Mouse (Mus musculus) thymus, postnatal 4 days (tissue): ENCODE measurements around the gene Ubb.
"Not testable (repeated sequence)": the region's sequence is repeated elsewhere in the genome, so short reads cannot be mapped to it uniquely, and the experiment has no call there.

Experiments
- DNase-seq: peaks from one replicate; pipeline ENCODE4 v3.0.0; 2021

The Ubb gene

DNA sequence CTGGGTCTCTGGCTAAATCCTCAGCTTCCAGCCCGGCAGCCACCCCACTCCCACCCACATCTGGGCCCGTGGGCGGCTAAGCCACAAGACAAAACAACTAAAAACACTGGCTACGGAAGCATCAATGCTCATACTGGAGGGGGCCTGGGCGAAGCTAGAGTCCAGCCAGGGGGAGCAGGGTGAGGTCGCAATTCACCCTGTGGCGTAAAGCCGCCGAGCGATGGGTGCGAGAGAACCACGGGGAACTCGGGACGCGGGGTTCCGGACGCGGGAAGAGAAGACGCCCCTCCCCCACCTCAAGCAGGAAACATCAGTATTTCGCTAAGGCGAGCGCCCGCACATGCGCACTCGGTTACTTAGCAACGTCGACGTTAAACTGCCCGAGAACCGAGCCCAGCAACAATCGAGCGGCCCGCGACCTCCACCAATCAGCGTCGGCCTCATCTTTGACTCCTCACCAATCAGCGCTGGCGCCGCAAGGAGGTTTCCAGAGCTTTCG, at the start of gene Ubb:
Gene Ubb, plus strand, starts transcription at position 445 of the 499 bp plus-strand sequence.
- DNase-seq, result peak; percentile 99

DNA sequence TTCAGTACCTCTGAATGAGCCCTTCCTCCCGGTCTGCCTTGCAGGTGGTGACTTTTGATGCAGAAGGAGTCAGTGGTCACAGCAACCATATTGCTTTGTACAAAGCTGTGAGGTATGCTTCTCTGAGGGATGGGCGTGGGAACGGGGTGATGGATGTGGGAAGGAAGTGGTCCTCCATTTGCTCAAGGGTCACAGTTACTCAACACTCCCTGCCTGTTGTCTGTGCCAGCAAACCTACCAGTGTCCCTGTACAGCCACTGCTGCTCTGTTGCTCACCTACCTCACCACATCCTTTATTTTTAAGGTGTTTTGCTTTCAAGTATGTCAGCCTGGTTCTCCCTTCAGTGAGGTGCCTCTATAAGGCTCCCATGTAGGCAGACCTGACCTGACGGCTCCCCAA, 43.3 kb upstream of the Ubb start:
- DNase-seq, result peak; percentile 18

DNA sequence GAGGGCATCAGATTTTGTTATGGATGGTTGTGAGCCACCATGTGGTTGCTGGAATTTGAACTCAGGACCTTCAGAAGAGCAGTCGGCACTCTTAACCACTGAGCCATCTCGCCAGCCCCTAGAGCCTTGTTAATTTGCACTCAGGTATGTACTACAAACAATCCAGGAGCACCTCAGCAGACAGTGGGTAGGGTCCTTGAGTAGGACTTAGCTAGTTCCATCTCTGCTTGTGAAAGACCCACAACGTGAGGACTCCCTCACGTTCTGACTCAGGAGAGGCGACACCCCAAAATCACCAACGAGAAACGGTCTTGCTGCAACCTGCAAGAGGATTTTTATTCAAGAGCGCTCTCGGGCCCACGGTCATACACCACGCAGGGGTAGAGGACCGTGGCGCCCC, 42.6 kb upstream of the Ubb start:
- not testable (repeated sequence) for DNase-seq

DNA sequence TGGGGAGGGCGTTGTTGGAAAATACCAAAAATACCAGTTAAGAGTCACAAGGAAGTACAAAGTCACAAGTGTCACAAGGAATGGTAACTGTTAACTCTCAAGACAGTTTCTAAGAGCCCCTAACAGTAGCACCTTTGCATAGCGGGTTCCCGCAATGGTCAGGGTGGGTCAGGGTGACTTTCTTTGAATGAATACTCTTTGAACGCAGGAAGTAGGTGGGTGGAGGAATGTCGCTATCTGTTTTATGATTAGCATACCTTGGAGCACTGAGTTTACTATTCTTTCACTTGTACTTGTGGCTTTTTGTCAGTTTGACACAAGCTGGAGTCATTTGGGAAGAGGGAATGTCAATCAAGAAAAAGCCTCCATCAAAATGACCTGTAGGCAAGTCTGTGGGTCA, 42.2 kb upstream of the Ubb start:
- DNase-seq, result not testable (repeated sequence)

DNA sequence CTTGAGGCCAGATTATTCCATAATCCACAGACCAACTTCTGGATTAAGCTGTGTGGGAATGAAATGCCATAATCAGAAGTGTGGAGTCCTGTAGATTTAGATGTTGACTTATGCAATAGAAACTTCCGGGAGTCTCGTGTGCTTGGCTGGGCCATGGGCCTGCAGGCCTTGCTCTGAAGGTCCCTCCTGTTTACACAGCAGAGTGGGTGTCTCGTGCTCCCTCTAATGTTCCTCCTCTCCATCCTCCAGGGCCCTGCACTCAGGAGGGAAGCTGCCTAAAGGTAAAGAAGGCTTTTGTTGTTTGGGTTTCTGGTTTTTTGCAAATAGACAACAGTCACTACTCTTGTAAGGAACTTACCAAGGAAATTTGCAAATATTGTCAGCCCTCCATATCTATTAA, 41.4 kb upstream of the Ubb start:
- no peak for DNase-seq

DNA sequence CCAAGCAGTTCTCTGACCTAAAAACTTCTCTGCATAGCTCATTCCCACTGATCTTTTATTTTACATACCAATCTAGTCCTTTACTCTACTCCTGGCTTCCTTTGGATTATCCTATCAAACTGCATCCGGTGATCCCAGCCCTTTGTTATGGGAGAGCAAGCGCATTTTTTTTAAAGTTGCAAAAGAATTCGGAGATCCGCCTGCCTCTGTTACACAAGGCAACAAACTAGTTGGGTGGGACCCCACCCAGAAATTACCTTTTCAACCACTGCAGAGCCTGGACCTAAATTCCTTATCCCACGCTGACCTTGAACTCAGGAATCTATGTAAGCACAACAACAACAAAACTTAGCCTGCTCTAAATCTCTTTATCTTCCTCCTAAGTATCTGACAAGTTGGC, 40.0 kb upstream of the Ubb start:
- DNase-seq, result no peak

DNA sequence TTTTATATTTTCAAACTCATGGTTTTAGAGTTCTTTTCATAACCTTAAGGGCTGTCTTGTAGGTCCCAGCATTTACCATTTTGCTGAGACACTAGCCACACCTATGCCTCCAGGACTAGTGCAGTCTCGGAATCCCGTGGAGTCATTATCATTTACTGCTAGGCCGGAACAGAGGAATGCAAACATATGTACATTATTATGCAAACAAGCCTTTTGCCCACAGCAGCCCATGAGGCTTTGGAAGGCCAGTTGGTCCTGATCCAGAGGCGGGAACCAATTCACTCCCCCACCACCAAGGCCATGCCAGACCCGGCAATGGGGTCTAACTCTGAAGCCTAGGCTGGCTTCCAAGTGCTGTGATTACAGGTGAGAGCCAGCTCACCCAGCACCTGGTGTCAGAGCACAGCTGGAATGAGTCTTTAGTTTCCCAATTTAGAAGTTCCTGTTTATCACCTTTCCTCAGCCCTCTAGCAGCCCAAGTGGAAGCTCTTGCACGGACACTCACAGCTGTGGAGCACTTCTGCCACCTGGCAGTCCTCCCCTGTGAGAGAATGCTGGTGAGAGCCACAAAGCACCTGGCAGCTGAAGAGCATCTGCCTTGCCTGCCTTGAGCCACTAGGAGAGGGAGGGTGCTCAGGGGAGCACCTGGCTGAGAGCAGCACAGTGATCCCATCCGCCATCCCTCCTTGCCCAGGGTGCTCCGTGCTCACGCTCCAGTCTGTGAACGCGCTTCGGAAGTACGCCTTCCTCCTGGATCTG, 39.3 kb upstream of the Ubb start:
- DNase-seq, result no peak

DNA sequence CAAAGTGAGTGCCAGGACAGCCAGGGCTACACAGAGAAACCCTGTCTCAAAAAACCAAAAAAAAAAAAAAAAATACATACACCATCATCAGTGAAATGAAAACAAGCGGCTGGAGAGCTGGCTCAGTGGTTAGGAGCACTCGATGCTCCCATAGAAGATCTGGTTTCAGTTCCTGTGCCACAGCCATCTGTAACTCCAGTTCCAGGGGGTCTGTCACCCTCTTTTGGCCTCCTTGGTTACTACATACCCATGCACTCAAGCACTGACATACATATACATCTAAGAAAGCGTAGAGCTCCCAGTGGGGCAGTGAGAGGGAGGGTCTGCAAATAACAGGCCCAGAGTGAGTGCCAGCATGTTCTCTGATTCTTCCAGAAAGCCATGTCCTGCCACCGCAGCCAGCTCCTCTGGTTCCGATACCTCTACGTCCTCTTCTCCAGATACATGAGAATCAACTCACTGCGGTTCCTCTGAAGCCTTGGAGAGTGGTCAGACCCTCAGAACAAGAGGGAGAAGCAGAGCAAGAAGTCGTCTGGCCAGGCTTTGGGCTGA, 38.4 kb upstream of the Ubb start:
- DNase-seq, result no peak

DNA sequence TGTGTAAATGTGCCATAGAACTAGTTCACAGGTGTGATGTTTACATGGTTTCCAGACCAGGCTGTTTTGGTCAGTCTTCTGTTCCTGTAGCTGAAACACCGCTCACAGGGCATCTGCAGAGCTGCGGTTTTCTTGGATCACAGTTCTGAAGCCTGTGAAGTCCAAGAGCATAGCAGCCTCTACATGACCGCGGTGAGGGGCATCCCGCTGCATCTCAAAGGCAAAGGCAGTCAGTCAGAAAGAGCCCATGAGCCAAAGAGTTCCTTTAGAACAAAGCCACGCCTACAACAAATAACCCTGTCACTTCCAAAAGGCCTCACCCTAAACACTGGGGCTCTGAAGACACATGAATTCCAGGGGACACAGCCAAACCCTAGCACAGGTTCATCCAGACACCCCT, 37.7 kb upstream of the Ubb start:
- DNase-seq, result no peak

DNA sequence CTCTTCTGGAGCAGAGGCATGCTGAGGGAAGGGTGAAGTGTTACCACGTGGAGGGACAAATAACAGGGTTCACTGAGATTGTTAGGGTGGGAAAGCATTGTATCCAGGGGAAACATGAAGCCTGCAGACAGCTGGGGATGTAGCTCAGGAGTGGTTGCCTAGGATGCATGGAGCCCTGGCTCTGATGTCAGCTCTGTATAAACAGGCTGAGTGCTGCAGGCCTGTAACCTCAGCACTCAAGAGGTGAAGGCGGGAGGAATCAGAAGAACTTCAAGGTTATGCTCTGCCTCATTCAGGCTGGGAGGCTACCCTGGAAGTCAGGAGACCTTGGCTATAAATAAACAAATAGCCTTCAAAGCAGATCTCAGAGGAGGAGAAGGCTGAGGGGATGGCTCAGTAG, 32.0 kb upstream of the Ubb start:
- no peak for DNase-seq

DNA sequence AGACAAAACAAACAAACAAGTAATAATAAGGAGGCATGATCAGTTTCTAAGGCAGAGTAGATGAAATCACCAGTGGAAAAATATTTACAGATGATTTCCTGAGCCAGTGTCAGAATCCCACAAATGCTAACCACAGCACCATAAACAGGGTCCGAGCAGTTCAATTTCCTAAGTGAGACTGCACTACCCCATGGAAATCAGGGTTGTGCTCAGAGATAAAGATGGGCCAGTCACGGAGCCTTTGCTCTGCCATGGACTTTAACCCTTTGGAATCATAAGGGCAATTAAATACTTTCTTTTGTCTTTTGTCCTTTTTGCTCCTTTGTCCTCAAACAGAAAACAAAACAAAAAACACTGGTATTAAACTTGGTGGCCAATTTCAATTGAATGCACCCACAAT, 28.7 kb upstream of the Ubb start:
- DNase-seq, result no peak

DNA sequence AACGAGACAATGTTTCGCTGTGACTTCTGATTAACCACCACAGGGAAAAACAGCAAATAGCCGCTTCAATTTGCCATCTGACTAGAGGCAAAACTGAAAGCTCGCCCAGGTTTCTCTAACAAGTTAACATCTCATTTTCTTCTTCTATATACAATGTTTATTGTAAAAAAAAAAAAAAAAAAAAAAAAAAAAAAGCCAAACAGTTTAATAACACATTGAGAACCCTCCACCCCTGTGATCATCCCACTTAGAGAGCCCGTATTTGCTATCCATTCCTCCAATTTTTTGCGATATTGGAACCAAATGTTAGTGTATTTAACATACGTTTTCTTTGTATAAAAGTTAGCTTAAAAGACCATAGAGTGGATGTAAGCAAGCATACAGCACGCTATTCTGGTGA, 13.9 kb upstream of the Ubb start:
- no peak for DNase-seq

DNA sequence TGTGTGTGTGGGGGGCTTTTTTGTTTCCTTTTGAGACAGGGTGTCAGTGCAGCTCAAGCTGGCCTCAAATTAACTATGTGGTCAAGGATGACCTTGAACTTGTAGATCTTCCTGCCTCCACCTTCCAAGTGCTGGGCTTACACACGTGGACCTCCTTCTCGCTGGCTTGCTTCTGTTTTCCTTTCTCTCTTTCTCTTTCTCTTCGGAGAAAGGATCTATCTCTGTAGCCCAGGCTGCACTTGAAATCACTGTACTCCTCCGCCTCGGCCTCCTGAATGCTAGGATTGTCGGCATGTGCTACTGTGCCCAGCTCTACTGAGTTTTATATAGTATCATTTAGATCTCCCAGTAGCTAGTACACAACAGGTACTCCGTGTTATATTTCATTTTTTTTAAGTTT, 13.4 kb upstream of the Ubb start:
- DNase-seq, result no peak

DNA sequence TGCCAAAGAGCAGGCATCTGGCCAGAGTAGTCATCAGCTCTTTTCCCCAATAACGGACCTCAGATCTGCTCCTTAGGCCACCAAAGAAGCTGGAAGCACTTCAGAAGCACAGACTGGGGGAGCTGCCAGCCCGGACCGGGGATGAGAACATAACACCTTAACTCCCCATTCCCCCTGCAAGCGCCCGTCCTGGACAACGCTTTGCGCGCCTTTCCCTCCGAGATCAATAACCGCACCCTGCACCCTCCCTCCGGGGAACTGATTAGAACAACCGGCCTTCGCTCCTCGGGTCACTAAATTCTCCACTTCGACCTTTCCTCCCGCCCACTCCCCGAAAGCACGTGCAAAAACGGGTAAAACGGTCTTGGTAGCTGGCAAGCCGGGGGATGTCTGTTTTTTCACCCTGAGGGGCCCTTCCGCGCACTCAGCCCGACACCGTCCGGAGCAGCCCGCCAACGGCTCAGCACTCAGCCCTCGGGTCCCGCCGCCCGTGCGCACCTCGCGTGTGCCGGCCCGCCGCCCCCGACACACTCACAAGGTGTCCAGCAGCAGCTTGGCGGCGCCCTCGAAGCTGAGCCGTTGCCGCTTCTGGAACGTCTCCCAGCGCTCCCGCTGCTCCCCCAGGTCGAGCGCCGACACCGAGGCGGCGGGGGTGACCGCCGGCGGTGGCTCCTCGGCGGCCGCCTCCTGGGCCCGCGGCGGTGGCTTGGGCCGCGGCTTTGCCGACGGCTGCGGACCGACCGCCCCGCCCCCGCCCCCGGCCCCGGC, 12.5 kb upstream of the Ubb start:
- peak; percentile 69 for DNase-seq

DNA sequence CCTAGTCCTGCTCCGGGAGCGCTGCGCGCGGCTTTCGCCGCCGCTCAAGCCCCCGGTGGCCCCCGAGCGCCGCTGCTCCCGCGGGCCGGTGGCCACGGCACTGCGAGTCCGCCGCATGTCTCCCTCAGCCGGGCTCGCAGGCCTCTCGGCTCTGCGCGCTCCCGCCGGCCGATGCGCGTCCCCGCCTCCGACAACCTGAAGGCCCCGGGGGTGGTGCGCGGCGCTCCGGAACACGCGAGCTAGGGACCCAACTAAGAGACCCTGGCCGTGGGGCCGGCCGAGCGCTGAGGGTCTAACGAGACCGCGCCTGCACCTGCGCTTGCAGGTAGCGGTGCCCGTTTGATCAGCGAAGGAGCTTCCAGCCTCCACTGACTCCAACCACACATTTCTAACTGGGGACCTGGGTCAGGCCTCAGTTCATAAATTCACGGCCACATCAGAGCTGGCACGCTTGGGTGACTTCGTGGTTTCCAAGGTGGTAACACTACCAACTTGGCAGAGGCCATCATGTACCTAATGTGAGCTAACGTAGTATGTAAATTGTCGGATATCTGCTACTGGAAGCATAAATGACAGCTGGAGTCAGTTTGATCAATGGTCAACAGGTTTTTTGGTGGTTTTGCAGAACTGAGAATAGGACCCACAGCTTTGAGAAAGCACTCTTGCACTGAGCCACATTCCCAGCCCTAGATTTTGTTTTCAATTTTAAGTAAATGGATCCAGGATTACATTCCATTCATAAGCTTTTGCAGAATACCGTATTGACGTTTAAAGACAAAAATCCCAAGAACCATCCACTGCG, 11.7 kb upstream of the Ubb start, which contains the start of gene Cenpv:
Gene Cenpv, minus strand, starts transcription at position 173 of the 802 bp plus-strand sequence.
- peak; percentile 88 for DNase-seq

DNA sequence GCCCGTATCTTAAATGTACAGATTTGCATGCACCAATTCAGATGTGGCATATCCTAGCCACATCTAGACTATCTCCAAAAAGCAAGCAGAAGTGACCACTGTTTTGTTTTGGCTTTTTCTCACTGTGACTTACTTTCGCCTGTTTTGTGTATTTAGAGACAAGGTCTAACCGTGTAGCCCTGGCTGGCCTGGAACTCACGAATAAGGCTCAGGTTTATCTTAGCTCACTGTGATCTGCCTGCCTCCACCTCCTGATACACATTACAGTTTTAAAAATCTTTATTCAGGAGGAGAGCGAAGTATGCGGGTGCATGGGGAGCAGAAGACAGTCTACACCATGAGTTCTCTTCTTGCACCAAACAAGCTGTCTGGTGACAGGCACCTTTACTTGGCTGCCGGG, 10.8 kb upstream of the Ubb start:
- no peak for DNase-seq

DNA sequence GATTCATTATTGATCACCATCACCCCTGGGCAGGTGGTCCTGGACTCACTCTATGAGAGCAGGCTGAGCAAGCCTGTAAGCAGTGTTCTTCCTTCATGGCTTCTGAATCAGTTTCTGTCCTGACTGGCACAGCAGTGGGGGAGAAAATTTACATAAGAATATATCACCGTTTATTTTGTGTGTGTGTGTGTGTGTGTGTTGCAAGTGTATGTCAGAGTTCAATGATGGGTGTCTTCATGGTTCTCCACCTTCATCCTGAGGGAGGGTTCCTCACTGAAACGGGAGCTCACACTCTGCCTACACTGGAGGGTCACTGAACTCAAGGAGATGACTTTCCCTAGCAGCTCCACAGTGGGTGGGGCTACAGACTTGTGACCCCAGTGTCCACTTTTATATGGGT, 10.0 kb upstream of the Ubb start:
- no peak for DNase-seq

DNA sequence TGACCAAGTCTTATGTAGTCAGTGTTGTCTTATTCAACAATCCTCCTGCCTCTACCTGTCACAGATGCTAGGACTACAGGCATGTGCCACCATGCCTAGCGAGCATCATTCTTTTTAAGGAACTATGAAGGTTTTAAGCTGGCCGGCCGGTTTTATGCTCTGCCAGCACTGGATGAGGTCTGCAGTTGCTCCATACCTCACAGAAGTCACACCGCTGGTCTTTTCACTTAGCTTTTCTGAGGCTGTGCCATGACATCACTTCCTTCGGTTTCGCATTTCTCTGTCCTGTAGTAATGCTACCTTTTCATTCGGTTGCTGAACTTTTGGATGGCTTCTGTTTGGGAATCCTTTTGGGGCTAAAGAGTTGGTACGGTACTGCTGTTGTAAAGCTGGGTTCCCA, 9.4 kb upstream of the Ubb start:
- DNase-seq, result no peak

DNA sequence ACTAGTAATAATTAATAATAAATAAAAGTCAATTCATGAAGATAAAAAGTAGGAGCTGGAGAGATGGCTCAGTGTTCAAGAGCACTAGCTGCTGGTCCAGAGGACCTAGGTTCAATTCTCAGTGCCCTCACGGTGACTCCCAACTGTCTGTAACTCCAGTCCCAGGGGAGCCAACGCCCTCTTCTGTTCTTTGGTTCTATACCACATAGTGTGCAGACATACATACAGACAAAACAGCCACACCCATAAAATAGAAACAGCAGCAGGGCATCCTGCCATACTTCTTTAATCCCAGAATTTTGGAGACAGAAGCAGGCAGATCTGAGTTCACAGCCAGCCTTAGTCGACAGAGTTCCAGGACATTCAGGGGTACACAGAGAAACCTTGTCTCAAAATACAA, 7.0 kb upstream of the Ubb start:
- no peak for DNase-seq

DNA sequence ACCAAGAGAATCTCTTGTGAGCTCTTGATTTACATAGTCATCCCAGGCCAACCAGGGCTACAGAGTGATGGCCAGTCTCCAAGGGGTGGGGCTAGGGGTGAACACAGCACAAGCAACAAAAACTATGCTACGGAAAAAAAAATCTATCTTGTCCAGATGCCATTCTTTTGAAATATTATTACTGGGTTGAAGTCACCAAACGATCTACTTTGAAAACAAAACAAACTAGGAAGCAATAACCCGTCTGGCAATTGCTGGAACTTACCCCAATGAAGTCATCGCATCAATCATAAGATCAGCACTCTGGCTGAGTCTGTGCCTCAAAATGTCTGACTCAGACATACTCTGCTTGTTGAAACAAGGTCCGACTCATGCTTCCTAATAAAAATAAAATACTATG, 1.2 kb upstream of the Ubb start:
- peak; percentile 28 for DNase-seq

DNA sequence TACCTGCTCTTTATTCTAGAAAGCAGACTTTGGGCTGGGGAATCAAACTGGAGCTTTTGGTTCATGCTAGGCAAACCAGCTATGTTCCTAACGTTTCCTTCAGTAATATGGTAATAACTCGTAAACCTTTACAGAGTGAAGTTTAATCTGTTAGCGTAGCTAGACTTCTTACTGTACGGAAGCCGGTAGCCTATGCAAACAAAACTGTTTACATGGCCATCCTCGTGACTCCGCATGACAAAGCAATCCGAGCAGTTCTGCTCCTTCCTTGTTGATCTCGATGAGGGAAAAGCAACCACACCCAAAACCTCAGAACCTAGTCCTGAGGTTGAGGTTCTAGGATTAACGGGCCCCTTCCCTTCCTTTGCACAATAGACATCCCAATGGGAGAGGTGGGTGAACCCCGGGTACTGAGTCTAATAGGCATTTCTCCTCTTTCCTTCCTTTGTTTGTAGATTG, 715 bp upstream of the Ubb start:
- DNase-seq, result peak; percentile 60

DNA sequence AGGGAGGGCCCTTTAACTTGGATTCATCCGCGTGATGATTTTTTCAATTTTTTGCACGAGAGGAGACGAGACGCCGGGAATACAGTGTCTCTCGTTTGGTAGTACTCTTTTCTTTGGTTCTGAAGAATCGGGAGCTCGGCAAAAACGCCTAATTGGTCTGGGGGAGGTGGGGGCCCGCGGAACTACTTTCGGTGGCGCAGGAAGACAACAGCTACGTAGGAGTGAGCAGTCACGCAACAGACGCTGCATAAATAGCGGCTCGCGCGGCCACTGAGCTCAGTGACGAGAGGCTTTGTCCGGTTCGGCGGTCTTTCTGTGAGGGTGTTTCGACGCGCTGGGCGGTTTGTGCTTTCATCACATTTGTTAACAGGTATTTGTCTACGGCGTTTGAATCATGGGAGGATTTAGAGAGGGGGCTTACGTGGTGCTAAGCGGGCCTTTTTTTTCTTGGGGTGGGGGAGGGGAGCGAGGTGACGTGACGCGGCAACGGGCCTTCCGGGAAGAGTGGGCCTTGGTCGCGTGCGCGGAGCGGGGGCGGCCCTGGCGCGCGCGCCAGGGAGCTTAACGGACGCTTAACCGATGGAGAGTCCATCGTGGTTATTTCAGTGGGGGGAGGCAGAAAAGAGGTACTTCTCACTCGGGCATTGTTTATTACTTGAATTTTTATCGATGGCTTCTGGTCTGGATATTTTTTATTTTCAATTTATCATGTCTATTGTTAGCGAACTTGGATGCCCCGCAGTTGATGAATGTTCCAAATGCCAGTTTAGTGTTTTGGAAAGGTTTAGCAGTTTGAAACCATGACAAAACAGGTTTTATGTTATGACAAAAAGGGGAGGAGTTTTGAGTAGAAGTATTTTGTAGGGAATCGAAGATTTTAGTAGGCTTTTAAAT, 502 bp downstream of the Ubb start:
- DNase-seq, result peak; percentile 96
